Mouse (Mus musculus) CD8-positive naive resting alpha-beta T cell, adult 2 months (primary cell): ENCODE results near the gene Samd8.

ENCODE experiments used
- DNase-seq, 2 experiments: peaks; one replicate each; pipeline ENCODE4 v3.0.0; 2022; ENCODE audit warnings: low read depth in 2 of 2, low spot score in 2 of 2

The Samd8 gene

DNA sequence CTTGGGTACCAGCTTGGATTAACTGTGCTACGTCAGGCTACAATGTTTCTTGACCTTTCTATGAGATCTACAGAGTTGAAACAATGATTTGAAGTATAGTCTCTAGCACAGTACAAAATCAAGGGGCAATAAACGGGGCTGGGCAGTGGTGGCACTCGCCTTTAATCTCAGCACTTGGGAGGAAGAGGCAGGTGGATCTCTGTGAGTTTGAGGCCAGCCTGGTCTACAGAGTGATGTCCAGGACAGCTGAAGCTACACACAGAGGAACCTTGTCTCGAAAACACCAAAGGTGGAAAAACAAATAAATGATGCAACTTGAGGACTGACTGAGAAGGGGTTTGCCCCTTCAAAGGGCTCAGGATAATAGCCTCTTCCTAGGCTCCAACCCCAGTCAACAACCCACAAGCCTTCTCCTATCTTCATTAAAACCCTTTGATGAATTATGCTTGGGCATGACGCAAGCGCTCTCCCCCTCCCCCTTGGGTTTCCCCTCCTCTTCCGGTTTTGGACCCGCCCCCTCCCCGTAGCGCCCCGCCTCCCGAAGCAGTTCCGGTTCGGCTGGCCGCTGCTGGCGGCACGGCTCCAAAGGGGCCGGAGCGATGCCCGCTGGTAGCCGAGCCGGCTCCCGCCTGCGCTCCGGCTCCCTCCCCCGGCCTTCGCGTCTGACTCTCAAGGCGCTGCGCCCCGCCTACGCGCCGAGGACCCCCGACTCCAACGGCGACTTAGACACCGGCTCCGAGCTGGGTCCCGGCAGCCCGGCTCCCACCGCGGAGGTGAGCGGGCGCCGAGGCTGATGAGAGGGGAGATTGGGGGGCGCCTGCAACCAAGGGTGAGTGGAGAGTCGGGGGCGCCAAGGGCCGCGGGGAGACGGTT, at the start of gene Samd8:
Gene Samd8, plus strand, starts transcription at position 524 of the 873 bp plus-strand sequence.
- peak; percentile 75 to 82 for DNase-seq

DNA sequence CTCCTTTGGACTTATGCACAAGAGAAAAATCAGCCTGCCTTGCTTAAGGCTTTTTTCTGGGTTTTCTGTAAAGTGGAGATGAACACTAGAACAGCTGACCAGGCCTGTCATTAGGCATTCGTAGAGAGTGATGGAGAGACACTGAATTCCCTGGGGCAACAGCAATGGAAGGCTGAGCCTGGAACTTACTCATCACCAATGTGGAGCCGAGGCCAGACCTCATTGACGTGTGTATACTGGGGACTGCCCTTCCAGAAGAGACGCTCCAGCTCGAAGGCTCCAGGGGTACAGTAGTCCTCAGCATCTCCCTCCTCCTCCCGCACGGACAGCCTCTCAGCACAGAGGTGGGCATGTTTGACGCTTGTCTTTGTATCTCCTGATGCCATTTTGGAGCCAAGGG, 47.6 kb upstream of the Samd8 start:
- no peak for DNase-seq

DNA sequence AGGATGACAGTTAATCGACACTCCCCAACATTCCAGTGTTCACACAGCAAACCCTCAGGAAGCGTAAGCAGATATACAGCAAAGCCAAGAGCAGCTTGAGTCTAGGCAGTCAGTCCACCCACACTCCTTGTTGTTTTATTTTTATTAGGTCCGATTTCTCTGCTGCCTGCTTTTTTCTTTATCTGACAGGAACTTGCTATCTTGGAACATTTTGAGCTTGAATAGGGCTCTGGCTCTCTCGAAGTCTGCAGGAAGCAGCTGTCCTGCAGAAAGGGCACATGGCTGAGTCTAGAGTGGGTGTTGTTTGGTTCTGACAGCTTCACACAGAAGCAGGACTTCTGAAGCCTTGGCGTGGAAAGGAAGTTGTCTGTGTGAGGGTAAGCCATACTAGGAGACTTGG, 47.1 kb upstream of the Samd8 start:
- DNase-seq = no peak

DNA sequence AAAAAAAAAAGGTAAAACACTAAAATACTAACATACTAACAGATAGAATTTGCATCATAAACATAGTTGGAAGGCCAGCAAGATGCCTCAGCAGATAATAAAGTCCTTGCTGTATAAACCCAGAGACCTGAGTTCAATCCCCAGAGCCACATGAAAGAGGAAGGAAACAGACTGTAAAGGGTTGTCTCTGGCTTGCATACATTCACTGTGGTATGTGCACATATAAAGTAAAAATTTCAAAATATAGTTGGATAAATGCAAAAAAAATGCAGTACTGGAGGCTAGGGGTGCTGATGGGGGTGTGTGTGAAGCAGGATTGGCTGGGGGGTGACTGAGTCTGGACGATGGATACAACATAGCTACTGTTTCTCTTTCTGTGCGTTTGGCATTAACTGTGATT, 44.9 kb upstream of the Samd8 start:
- DNase-seq = no peak

DNA sequence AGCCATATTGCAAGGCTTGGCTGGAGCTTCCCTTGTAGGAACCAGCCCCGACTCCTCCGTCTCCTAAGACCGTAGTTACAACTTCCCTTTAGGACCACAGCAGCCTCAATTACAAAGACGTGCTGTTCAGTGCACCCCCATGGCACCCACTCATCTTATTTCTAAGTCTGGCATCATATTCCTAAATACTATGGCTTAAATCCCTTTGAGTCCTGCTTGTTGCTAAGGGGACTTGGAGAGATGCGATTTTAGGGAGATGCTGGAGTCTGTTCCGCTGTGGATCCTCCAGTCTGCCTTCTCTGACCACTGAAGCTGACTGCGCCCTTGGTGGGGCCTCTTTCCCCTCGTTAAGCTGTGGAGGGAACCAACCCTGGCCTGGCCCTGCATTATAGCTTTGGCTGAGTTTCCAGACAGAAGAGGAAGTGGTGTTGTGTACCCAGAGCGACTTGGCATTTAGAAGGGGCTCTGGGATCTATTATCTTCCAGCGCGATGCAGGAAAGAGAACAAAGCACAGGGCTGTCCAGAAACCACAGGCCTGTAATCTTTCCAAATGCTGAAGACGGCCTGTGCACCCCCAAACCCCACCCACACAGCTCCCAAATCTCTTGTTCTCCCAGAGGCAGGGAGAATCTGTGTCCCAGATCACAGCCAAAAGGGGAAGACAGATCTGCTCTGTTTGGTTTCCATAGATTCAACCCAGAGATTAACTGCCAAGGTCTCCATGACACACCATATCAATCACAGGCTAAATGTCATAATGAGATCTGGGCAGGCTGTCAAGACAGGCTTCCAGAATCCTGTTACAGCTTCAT, 43.4 kb upstream of the Samd8 start:
- DNase-seq = no peak

DNA sequence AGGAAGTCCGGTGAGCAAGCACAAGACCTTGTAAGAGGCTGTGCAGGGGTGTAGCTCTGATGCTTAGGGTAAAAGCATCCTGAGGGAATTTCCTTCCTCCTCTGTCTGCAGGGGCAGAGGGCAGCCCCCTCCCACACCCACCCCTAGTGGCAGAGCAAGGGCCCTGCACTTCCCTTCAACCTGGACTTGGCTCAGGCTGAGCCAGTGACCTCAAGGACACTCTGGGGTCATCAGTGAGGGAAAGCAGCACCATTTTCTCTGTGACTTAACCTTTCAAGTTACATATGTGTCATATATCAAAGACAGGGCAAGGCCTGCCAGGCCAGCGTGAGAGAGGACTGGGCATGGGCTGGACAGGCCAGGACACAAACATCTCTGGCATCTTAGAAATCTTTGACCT, 40.8 kb upstream of the Samd8 start:
- no peak for DNase-seq

DNA sequence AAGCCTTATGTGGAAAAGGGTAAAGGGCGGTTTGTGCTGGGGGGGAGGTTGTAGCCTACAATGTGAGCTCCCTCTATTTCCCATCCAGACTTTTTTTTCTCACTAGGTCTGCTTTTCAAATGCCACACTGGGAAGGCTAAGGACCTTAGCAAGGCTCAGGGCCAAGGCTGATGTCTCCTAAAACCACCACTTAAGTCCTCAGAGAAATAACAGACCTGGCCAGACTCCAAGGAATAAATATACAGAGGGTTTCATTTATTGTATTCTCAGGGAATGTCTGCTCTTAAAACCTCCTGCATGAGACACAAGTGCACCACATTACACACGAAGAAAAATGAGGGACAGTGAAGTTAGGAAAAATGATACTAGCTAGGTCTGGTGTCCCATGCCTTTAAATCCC, 39.1 kb upstream of the Samd8 start:
- no peak for DNase-seq

DNA sequence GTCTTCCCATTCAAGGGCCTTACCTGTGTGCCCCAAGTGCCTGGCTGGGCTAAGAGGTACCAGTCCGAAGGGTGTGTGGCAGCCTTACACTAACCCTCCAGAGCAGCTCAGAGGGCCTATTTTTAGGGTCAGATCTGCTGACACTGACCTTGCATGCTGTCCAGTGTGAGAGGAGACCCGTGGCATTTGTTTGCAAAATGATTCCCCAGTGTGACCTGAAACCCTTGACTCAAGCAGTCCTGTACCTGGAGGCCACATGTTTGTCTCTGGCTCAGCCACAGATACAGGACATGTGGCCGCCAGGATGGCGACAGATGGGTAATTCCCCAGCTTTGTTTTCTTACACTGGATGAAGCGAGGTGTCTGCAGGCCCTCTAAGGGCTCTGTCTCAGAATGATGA, 35.8 kb upstream of the Samd8 start, which contains the start of gene Dupd1:
Gene Dupd1, minus strand, starts transcription at position 91 of the 400 bp plus-strand sequence.
- no peak for DNase-seq

DNA sequence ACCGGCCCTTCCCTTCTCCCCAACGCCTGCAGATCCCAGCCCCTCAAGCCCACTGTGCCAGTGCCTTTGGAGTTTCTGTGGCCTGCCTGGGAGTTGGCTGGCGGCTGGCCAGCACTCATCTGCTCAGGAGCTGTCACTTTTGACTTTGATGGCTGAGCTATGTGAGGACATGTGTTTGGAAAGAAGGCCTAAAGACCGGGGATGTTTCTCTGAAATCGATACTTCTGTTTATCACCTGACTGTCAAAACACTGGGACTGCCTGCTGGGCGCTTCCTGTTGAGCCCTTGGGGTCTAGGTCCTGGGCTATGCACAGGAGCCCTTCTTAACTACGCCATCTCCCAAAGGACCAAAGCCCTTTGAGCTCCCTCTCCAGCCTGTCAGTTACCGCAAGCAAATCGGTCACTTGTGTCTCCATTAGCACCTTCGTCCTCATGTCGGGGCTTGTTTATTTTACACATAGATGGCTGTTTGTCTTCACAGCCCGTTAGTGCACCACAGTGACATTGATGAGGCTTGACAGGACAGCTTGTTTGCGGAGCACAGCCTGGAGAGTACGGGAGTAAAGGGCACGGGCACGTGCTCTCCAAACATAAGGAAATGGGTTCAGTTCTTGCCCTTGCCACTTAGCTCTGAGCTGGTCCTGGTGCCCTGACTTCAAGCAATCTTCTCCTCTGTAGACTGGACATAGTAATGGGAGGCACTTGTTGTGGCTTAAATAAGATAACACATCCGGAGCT, 30.5 kb upstream of the Samd8 start:
- DNase-seq = no peak

DNA sequence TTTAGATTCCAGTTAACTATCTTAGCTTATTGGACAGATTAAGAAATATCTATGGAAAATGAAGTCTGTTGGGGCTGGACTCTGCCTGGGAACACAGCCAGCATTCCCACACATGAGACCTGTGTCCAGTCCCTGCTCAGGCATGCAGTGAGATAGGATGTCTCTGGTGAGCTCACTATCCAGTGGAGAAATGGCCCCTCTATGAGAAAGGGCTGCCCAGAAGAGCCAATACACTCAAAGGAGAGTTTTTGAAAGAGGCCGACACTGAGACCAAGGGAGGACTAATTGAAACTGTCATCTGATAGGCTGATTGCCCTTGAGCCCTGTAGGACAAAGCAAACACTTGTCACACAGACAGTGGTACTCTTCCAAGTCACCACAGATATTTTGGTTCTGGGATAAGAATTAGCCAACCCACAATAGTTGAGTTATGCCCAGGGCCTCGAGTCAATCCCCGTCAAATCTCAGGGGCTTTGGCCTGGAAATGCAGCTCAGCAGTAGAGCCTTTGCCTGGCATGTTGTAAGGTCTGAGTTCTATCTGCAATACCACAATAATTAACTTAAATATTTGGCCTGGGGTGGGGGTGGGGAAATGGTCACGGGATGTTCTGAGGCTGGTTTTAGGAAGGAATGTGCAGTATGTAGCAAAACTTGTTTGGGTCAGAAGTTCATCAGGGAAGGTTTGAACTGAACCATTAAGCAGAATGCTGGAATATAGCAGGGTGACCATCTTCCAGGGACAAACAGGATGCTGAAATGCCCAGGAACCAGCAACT, 29.7 kb upstream of the Samd8 start:
- no peak for DNase-seq

DNA sequence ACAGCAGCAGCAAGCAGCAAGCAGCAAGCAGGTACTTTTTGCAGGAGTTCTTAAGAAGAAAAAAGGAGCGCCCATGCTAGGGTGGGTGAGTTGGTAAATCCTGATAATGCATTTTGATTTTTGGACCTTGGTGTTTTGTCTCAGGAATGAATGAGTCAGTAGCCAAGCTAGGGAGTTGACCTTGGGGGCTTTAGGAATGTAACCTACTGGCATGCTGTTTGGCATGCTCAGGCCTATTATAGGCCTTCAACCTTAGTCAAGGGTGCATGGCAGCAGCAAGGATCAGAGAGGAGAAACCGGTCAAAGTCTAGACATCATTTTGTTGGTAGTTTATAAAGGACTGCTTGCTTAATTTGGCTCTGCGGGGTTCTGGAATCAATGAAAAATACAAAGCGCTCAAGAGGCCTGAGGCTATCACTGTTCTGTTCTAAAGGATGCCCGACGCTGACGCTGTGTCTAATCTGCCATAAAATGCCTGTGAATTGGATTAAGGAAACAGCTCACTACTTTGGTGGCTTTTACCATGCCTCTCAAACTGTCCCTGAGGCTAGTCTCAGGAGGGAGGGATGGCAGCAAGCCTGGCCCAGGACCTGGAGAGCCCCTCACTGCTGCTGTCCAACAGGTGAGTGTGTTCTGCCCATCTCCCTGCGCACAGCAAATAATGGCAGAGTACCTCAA, 28.2 kb upstream of the Samd8 start:
- no peak for DNase-seq

DNA sequence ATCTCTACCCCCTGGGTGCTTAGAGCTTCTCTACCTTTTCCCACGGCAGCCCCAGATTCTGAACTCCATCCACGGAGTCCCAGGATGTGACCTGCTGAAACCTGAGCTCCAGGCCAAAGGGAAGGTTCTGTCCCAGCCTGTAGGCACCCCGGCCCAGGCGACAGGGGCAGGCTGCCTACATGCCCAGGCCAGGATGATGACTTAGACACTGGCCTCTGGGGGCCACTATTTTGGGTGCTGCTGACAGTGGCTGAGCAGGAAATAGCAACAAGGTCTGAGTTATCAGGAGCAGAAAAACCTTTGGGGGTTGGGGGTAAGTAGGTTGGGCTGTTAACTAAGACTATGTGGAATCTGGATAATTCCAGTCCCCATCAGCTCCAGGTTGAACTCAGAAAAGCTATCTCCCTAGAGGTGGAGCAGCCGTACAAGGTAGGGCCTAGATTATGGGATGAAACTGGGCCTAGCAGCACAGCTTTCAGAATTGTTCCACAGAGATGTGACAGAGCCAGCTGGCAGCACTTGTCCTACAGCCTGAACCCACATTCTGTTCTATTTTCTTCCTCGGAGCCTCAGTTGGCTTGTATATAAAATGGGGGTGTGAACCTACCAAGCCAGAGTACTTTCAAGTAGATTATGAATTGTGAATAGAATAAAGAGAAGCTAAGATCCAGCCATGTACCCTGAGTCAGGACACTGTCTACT, 21.1 kb upstream of the Samd8 start:
- no peak for DNase-seq

DNA sequence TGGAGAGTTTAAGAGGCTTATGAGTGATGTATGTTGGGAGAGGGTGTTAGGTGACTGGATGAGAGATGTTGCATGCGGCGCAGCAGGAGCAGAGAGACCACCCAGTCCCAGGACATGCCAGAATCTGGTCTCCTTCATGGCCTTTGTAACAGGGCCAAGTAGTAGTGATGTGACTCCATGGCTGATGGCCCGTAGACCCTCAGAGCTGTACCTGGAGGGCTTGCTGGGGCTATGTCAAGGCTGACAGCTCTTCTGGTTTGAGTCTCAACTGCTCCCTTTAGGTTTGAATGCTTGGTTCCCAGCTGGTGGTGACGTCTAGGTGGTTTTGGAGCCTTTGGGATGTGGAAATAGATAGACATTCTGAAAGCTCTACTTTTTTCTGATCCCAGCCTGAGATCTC, 20.4 kb upstream of the Samd8 start:
- no peak for DNase-seq

DNA sequence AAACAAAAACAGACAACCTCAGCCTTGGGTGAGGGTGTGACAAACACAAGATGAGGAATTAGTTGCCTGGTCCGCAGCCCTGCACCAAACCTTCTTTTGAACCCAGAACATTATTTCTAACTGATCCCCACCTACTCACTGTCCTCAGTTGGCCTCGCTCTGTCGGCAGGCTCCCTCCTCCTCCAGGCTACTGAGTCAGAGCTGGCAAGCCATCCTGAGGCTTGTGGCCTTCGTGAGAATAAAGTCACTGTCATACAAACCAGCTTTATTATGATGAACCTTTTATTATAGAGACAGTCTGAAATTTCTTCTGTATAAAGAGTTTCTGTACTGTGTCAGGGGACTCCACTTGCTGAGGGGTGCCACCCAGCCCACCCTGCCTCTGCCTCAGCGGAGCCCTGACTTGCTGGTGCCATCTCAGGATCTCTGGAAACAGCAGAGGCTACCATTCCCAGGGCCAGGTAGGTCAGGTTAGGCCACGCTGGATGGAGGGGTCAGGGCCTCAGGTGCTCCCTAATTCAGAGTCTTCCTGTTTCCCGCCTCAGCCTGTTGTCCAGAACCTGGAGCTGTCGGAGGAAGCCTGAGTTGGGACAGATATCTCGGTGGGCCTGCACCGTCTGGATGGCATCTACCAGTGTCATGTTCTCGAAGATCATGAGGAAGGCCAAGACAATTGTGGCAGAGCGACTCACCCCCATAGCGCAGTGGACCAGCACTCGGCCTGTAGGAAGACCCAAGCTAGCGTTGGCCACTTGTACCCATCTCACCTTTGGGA, 17.0 kb upstream of the Samd8 start:
- DNase-seq = no peak

DNA sequence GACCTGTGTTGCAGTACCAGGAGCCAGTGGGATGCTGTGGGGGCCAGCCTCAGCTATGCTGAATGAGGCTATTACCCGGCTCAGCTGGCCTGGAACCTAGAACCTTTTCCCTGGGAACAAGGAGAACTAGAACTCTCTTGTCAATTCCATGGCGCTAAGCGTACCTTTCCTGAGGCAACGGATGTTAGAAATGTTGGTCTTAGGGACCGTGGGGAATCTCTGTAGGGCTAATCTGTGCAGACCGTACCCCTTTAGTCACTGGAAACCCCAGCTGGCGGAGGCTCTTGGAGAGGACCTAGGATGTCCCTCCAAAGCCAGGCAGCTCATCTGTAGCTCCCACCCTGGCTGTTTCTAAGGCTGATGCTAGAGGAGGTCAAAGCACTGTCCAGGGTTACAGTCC, 10.0 kb upstream of the Samd8 start:
- DNase-seq = no peak

DNA sequence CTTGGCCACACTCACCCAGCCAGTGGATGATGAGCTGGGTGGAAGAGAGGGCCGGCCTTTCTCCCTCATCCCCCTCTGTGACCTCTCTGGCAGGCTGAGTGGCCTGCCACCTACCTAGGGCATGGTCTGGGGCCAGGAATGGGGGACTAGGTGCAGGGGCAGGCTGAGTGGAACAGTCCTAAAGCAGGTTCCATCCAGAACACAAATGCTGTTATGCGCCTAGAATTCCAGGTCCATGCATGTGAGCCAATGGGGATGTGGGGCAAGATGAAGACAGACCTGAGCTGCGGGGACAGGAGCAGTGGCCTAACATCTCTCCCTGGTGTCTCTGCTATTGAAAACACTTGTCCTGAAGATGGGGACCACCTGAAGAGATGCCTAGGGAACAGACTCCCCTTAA, 9.0 kb upstream of the Samd8 start:
- no peak for DNase-seq

DNA sequence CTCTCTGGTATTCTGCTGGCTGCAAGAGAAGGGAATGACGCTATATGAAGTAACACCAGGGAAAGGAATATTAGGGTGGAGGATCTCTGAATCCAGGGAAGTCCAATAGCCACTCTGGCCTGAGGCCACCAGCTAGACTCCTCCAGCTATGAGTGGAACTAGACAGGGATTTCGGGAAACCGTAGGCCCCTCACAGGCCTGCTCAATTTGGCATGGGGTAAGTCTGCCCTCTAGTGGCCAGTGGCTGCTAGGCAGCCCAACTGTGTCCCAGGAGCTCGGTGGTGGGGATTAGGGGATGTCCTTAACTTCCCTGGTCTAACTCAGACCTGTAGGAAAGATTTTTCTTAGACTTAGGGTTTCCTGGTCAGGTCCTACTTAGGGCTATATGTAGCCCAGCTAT, 8.5 kb upstream of the Samd8 start:
- DNase-seq = peak; percentile 67 to 70

DNA sequence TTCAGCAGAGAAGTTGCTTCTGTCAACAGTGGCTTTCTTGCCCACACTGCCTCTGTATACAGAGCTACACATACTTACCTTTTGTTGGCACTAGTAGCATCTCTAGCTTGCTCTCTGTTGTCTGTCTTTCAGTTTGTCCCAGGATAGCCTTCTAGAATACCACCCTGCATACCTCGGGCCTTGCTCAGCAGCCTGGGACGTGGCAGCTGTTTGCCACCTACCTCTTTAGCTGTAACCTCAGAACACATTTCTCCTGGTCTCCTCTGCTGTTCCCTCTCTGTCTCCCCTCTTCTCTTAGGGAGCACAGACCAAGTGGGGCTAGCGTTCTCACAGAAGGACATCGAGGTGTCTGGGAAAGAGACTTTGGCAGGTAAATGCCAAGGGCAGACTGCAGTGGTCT, 7.9 kb upstream of the Samd8 start:
- DNase-seq = no peak

DNA sequence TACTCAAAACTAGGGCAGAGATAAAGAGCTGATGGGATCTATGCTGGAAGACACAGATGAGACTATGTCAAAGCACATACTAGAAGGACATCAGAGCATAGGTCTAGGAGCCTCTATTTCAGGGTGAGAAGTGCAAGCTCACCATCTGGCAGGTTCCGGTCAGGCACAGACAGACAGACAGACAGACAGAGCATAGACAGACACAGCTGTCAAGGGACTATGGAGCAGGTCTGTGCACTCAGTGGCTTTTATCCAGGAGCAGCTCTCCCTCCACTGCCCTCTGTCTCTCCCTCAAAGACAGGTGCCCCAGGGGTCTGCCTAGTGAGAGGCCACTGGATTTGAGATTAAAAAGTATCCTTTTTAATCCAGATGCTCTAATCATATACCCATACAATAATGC, 6.2 kb upstream of the Samd8 start:
- DNase-seq = no peak
